Mouse (Mus musculus): ENCODE measurements around the gene Atp6v1g2. TPM values are rescaled to one million over a fixed set of nuclear protein-coding genes. Genes with fewer than 3 reads are reported as not detected.
A peak's percentile ranks its signal among the peaks of the same experiment; 100 is the strongest.

The Atp6v1g2 gene
- polyA plus RNA-seq, 1 experiment from 2014 or later: 151 TPM

DNA sequence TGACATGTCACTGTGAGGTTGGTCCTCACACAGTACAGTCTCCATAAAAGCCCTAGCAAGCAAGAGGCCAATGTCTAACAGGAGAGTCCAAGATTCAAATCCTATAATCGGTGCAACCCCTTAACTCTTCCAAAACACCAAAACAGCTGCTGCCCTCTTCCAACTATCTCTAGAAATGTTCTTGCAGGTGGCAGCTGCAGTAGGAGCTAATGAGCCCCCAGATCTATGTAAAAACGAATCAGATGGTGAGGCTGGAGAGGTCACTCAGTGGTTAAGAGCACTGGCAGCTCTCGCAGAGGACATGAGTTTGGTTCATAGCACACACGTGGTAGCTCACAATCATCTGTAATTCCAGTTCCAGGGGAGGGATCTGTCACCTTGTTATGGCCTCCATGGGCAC, 22.2 kb downstream of the Atp6v1g2 start:
- no peaks in the 10 kb centered on the region for H3K27me3 ChIP-seq (replicated peaks; ENCODE audit: control insufficient read depth, insufficient read depth, low read length)
- no peak for ATAC-seq
- no peak overlapping the region for H3K9ac ChIP-seq (ENCODE audit: low read depth, low read length)
- 70% methylated on average over 4 of the region's 4 CpGs for WGBS
- H3K9me3 ChIP-seq (ENCODE audit: control insufficient read depth, low read length): no peaks in the 10 kb centered on the region
- H3K4me3 ChIP-seq (ENCODE audit: low read length): no peak overlapping the region
- no peak overlapping the region for H3K27ac ChIP-seq (ENCODE audit: low read depth, low read length)
- peaks cover 31% of the 10 kb centered on the region for H3K36me3 ChIP-seq (ENCODE audit: control insufficient read depth, insufficient read depth, low read length)
- no peak overlapping the region for H3K4me2 ChIP-seq (ENCODE audit: low read length)
- H3K4me1 ChIP-seq (ENCODE audit: control insufficient read depth, insufficient read depth, low read depth, low read length): no peaks in the 10 kb centered on the region; the same call in 1 of the 2 replicates

DNA sequence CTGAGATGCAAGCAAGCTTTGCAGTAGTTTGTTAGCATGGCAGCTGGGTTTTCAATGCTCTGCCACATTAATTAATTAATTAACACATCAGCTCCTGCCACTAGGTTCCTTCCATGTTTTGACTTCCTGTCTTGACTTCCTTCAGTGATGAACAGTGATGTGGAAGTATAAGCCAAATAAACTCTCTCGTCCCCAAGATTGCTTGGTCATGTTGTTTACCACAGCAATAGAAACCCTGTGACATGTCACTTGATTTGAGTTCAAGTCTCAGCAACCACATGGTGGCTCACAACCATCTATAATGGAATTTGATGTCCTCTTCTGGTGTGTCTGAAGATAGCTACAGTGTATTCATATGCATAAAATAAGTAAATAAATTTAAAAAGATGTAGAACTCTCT, 23.9 kb downstream of the Atp6v1g2 start:
- ATAC-seq: no peak

DNA sequence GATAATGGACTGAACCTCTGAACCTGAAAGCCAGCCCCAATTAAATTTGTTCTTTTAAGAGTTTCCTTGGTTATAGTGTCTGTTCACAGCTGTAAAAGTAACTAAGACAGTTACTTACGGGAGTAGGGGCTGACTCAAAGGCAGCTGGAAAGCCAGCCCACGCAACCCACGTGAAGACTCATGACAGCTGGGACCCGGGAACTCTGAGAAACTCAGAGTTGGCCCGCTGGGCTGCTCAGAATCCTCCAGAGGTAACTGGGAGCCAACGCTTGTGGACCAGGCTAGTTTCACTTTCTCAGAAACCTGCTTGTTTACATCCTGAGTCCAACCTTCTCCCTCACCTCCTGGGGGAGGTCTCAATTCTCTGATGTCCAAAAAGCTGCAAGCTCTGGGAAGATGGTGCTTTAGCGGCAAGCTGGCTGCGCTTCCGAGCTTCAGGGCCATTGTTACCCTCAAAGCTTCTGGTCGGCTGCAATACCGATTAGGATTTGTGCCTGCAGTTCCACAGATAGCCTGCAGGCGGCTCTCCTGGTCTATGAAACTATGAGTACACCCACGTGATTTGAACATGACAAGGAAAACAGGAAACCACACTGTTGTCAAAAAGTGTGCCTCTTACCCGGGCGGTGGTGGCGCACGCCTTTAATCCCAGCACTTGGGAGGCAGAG, 24.5 kb downstream of the Atp6v1g2 start:
- ATAC-seq: no peak
- H3K36me3 ChIP-seq (ENCODE audit: control insufficient read depth, insufficient read depth, low read length): peaks cover 12% of the 10 kb centered on the region
- no peaks in the 10 kb centered on the region for H3K27me3 ChIP-seq (replicated peaks; ENCODE audit: control insufficient read depth, insufficient read depth, low read length)
- H3K4me2 ChIP-seq (ENCODE audit: low read length): peak overlapping the region; percentile 51
- peak overlapping the region; percentile 14 for H3K4me3 ChIP-seq (ENCODE audit: low read length)
- H3K4me1 ChIP-seq (ENCODE audit: control insufficient read depth, insufficient read depth, low read depth, low read length): peaks cover 3% of the 10 kb centered on the region; the same call in 1 of the 2 replicates
- H3K9me3 ChIP-seq (ENCODE audit: control insufficient read depth, low read length): no peaks in the 10 kb centered on the region
- 11% methylated on average over 17 of the region's 17 CpGs for WGBS
- H3K9ac ChIP-seq (ENCODE audit: low read depth, low read length): no peak overlapping the region
- H3K27ac ChIP-seq (ENCODE audit: low read depth, low read length): no peak overlapping the region

More for the DNA sequence above, 23.9 kb downstream of the Atp6v1g2 start:
- no peaks in the 10 kb centered on the region for H3K9me3 ChIP-seq (ENCODE audit: control insufficient read depth, low read length)
- no peak overlapping the region for H3K27ac ChIP-seq (ENCODE audit: low read depth, low read length)
- H3K36me3 ChIP-seq (ENCODE audit: control insufficient read depth, insufficient read depth, low read length): peaks cover 18% of the 10 kb centered on the region
- H3K4me2 ChIP-seq (ENCODE audit: low read length): no peak overlapping the region
- 73% methylated on average over 1 of the region's 1 CpGs for WGBS
- H3K9ac ChIP-seq (ENCODE audit: low read depth, low read length): no peak overlapping the region
- no peaks in the 10 kb centered on the region; the same call in 1 of the 2 replicates for H3K4me1 ChIP-seq (ENCODE audit: control insufficient read depth, insufficient read depth, low read depth, low read length)
- no peak overlapping the region for H3K4me3 ChIP-seq (ENCODE audit: low read length)
- no peaks in the 10 kb centered on the region for H3K27me3 ChIP-seq (replicated peaks; ENCODE audit: control insufficient read depth, insufficient read depth, low read length)

DNA sequence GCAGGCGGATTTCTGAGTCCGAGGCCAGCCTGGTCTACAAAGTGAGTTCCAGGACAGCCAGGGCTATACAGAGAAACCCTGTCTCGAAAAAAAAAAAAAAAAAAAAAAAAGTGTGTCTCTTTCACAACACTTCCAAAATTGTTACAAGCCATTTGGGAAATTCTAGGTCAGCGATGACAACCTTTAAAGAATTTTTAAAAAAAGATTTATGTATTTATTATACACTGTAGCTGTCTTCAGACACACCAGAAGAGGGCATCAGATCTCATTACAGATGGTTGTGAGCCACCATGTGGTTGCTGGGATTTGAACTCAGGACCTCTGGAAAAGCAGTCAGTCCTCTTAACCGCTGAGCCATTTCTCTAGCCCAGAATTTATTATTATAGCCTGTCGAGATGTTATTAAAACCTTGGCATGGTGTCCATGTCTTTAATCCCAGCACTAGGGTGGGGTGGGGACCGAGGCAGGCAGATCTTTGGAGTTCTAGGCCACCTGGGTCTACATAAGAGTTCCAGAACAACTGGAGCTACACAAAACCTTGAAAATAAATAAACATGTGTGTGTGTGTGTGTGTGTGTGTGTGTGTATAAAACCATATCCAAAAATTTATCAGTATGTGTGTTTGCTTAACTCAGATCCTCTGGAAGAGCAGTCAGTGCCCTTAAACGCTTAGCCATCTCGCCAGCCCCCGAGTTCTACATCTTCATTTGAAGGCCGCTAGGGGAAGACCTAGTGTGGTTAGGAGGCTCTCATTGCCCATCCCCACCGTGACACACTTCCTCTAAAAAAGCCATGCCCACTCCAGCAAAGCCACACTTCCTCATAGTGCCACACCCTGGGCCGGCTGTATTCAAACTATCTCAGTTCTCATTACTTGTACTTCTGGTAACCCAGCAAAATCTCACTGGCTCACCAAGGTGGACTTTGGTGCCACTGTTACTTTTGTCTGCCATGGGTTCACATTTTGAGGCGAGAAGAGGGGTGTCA, 25.3 kb downstream of the Atp6v1g2 start:
- H3K27ac ChIP-seq (ENCODE audit: low read depth, low read length): no peak overlapping the region
- H3K4me3 ChIP-seq (ENCODE audit: low read length): no peak overlapping the region
- ATAC-seq: no peak
- no peak overlapping the region for H3K9ac ChIP-seq (ENCODE audit: low read depth, low read length)
- no peaks in the 10 kb centered on the region for H3K9me3 ChIP-seq (ENCODE audit: control insufficient read depth, low read length)
- peaks cover 3% of the 10 kb centered on the region for H3K36me3 ChIP-seq (ENCODE audit: control insufficient read depth, insufficient read depth, low read length)
- no peak overlapping the region; the same call in 1 of the 2 replicates for H3K4me2 ChIP-seq (ENCODE audit: low read length)
- no peaks in the 10 kb centered on the region for H3K27me3 ChIP-seq (replicated peaks; ENCODE audit: control insufficient read depth, insufficient read depth, low read length)
- 61% methylated on average over 13 of the region's 14 CpGs for WGBS
- H3K4me1 ChIP-seq (ENCODE audit: control insufficient read depth, insufficient read depth, low read depth, low read length): peaks cover 3% of the 10 kb centered on the region; the same call in 1 of the 2 replicates

DNA sequence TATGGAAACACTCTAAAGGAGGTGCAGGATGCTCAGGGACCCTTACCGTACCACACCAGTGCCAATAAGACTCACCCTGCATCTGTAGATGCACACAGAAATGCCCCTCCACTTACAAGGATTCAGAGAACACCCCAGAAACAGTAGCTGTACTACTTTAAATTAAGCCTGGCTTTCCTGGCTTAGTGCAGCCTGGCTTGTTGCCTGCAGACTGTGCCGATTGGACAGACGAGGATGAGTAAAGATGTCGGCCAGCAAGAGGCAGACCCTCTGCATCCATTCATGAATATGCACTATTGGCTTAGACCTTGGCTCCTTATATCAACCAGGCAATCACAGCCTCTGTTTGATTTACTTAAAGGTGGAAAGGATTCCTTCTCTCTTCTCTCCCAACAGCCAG, 26.2 kb downstream of the Atp6v1g2 start:
- H3K4me1 ChIP-seq (ENCODE audit: control insufficient read depth, insufficient read depth, low read depth, low read length): peaks cover 3% of the 10 kb centered on the region; the same call in 1 of the 2 replicates
- no peaks in the 10 kb centered on the region for H3K36me3 ChIP-seq (ENCODE audit: control insufficient read depth, insufficient read depth, low read length)
- H3K9ac ChIP-seq (ENCODE audit: low read depth, low read length): no peak overlapping the region
- no peaks in the 10 kb centered on the region for H3K9me3 ChIP-seq (ENCODE audit: control insufficient read depth, low read length)
- no peak overlapping the region for H3K4me2 ChIP-seq (ENCODE audit: low read length)
- 69% methylated on average over 4 of the region's 4 CpGs for WGBS
- no peak overlapping the region for H3K4me3 ChIP-seq (ENCODE audit: low read length)
- H3K27me3 ChIP-seq (replicated peaks; ENCODE audit: control insufficient read depth, insufficient read depth, low read length): no peaks in the 10 kb centered on the region
- H3K27ac ChIP-seq (ENCODE audit: low read depth, low read length): no peak overlapping the region
- ATAC-seq: no peak

DNA sequence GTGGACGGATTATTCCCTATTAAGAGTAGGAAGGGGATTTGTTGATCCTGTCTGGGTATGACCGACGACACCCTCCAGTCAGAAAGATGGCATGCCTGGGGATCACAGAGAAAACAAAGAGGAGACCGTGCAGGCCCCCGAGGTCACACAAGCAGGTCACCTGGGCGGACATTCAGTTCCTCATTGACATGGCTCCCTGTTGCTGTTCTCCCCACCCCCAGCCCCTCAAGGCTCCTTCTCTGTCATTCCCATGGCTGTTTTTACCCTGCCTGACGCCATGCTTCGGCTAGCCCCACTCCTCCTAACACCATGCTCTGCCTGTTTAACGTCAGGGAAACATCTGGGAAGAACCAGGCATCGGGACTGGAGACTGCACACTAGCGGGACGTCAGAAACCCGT, 28.2 kb downstream of the Atp6v1g2 start:
- Histone ChIP-seq H3K27ac (ENCODE audit: low read depth, low read length) (no peak overlapping the region), H3K9me3 (ENCODE audit: control insufficient read depth, low read length) (no peaks in the 10 kb centered on the region), H3K27me3 (replicated peaks; ENCODE audit: control insufficient read depth, insufficient read depth, low read length) (no peaks in the 10 kb centered on the region), H3K36me3 (ENCODE audit: control insufficient read depth, insufficient read depth, low read length) (no peaks in the 10 kb centered on the region), H3K9ac (ENCODE audit: low read depth, low read length) (no peak overlapping the region), H3K4me2 (ENCODE audit: low read length) (no peak overlapping the region), H3K4me1 (ENCODE audit: control insufficient read depth, insufficient read depth, low read depth, low read length) (peaks cover 3% of the 10 kb centered on the region; the same call in 1 of the 2 replicates), H3K4me3 (ENCODE audit: low read length) (no peak overlapping the region)
- ATAC-seq: no peak
- 72% methylated on average over 13 of the region's 13 CpGs for WGBS

DNA sequence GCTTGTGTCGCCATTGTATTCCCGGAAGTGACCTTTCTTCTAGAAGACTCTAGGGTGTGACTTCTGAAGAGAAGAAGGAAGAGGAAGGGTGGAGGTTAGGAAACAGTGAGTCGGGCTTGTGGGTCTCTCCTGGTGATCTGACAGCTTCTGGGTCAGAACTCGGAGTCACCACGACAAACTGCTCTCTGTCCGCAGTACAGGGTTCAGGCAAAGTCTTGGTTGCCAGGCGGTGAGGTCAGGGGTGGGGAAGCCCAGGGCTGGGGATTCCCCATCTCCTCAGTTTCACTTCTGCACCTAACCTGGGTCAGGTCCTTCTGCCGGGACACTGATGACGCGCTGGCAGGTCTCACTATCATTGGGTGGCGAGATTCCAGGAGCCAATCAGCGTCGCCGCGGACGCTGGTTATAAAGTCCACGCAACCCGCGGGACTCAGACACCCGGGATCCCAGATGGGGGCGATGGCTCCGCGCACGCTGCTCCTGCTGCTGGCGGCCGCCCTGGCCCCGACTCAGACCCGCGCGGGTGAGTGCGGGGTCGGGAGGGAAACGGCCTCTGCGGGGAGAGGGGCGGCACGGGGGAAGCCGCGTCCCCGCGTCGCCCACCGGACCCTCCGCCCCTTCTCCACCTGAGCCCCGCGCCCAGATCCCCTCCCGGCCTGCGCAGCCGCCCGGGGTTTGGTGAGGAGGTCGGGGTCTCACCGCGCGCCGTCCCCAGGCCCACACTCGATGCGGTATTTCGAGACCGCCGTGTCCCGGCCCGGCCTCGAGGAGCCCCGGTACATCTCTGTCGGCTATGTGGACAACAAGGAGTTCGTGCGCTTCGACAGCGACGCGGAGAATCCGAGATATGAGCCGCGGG, 29.4 kb downstream of the Atp6v1g2 start, which contains the start of gene H2-D1:
Gene H2-D1, plus strand, starts transcription at position 67 of the 859 bp plus-strand sequence.
- Histone ChIP-seq H3K36me3 (ENCODE audit: control insufficient read depth, insufficient read depth, low read length) (peaks cover 2% of the 10 kb centered on the region; the same call in 1 of the 2 replicates), H3K4me3 (ENCODE audit: low read length) (peak within 1 kb of the TSS; percentile 69), H3K27ac (ENCODE audit: low read depth, low read length) (no peak within 1 kb of the TSS), H3K9ac (ENCODE audit: low read depth, low read length) (peak within 1 kb of the TSS; percentile 73), H3K27me3 (replicated peaks; ENCODE audit: control insufficient read depth, insufficient read depth, low read length) (no peaks in the 10 kb centered on the region), H3K9me3 (ENCODE audit: control insufficient read depth, low read length) (no peaks in the 10 kb centered on the region), H3K4me2 (ENCODE audit: low read length) (peak within 1 kb of the TSS; percentile 83), H3K4me1 (ENCODE audit: control insufficient read depth, insufficient read depth, low read depth, low read length) (peaks cover 3% of the 10 kb centered on the region; the same call in 1 of the 2 replicates)
- 1% methylated on average over 52 of the region's 73 CpGs for WGBS
- ATAC-seq: peak; percentile 93

DNA sequence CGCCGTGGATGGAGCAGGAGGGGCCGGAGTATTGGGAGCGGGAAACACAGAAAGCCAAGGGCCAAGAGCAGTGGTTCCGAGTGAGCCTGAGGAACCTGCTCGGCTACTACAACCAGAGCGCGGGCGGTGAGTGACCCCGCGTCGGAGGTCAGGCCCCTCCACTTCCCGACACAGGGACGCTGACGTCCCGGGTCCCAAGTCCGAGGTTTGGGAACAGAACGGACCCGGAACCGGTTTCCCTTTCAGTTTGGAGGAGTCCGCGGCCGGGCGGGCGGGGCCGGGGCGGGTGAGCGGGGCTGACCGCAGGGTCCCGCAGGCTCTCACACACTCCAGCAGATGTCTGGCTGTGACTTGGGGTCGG, 30.0 kb downstream of the Atp6v1g2 start:
- H3K9me3 ChIP-seq (ENCODE audit: control insufficient read depth, low read length): no peaks in the 10 kb centered on the region
- H3K9ac ChIP-seq (ENCODE audit: low read depth, low read length): peak overlapping the region; percentile 73
- peaks cover 2% of the 10 kb centered on the region; the same call in 1 of the 2 replicates for H3K36me3 ChIP-seq (ENCODE audit: control insufficient read depth, insufficient read depth, low read length)
- ATAC-seq: peak; percentile 21; the same call in 1 of the 2 replicates
- H3K4me2 ChIP-seq (ENCODE audit: low read length): peak overlapping the region; percentile 83
- under 1% methylated on average over 30 of the region's 31 CpGs for WGBS
- no peaks in the 10 kb centered on the region for H3K27me3 ChIP-seq (replicated peaks; ENCODE audit: control insufficient read depth, insufficient read depth, low read length)
- H3K4me1 ChIP-seq (ENCODE audit: control insufficient read depth, insufficient read depth, low read depth, low read length): peaks cover 3% of the 10 kb centered on the region; the same call in 1 of the 2 replicates
- peak overlapping the region; percentile 69 for H3K4me3 ChIP-seq (ENCODE audit: low read length)
- no peak overlapping the region for H3K27ac ChIP-seq (ENCODE audit: low read depth, low read length)

All from hindbrain, embryonic 16.5 days (tissue).